Mouse (Mus musculus) forebrain, embryonic 16.5 days (tissue): ENCODE measurements around the gene Hps6. TPM values are rescaled to one million over a fixed set of nuclear protein-coding genes. Genes with fewer than 3 reads are reported as not detected.

ENCODE experiments used
- ATAC-seq: fragments of 200-750 bp; cut with Nextera tagmentation; 2 replicates; pipeline ENCODE4 v1.8.0; 2017; ENCODE audit warnings: mild to moderate bottlenecking, moderate library complexity
- H3K27ac ChIP-seq: fragments of 300-500 bp; sonication (generic); 2 replicates; pipeline ENCODE4 v1.5.1; 2014; ENCODE audit warnings: low read length, control low read depth
- H3K27me3 ChIP-seq: fragments of 300-500 bp; sonication (generic); replicated peaks from 2 replicates; pipeline ENCODE4 v1.6.1; 2014; ENCODE audit warnings: low read length; ENCODE audit not compliant: control insufficient read depth, insufficient read depth
- H3K36me3 ChIP-seq: fragments of 300-500 bp; sonication (generic); 2 replicates; pipeline ENCODE4 v1.6.1; 2014; ENCODE audit not compliant: control insufficient read depth, insufficient read depth
- H3K4me1 ChIP-seq: fragments of 300-500 bp; sonication (generic); replicated peaks from 2 replicates; pipeline ENCODE4 v1.6.1; 2014; ENCODE audit warnings: low read length; ENCODE audit not compliant: control insufficient read depth, insufficient read depth
- H3K4me2 ChIP-seq: fragments of 300-500 bp; sonication (generic); 2 replicates; pipeline ENCODE4 v1.6.1; 2014; ENCODE audit warnings: mild to moderate bottlenecking, low read length, control low read depth
- H3K4me3 ChIP-seq: fragments of 300-500 bp; sonication (generic); replicated peaks from 2 replicates; pipeline ENCODE4 v1.5.1; 2014; ENCODE audit warnings: mild to moderate bottlenecking, low read length, control low read depth
- H3K9ac ChIP-seq: fragments of 300-500 bp; sonication (generic); replicated peaks from 2 replicates; pipeline ENCODE4 v1.6.1; 2014; ENCODE audit warnings: low read depth, low read length, control low read depth
- H3K9me3 ChIP-seq: fragments of 300-500 bp; sonication (generic); 2 replicates; pipeline ENCODE4 v1.6.1; 2016; ENCODE audit warnings: low read length; ENCODE audit not compliant: control insufficient read depth
- WGBS: fragments of 180-500 bp; shearing (Covaris S2); extraction: QIAGEN DNeasy Blood & Tissue Kit; methylation state at CpG from one replicate; pipeline ENCODE4 v1.1.7; 2014; 5-methylcytosine and 5-hydroxymethylcytosine counted together
- polyA plus RNA-seq: library from polyadenylated mRNA; unstranded; fragments of >200 nt; fragmentation: Nextera tagmentation; extraction: Ambion mirVana; gene quantifications from 2 replicates; pipeline ENCODE4 v1.2.1, GENCODE M21; 2015

Hps6 gene
- polyA plus RNA-seq, 1 experiment from 2014 or later: 3.7 TPM

GRCm38 (mm10) chr19:46041933-46042475 is 38.7 kb downstream of the Hps6 start:
- Histone ChIP-seq H3K9me3 (no peaks in the 10 kb centered on the region), H3K9ac (peak overlapping the region; percentile 79), H3K4me3 (peak overlapping the region; percentile 87), H3K27ac (peak overlapping the region; percentile 98), H3K27me3 (no peaks in the 10 kb centered on the region), H3K4me2 (peak overlapping the region; percentile 79), H3K4me1 (peaks cover 70% of the 10 kb centered on the region), H3K36me3 (no peaks in the 10 kb centered on the region)
- peak; percentile 32 for ATAC-seq
- 2% methylated on average over 10 of the region's 14 CpGs for WGBS

- H3K4me2 ChIP-seq: peak overlapping the region; percentile 79
- H3K9ac ChIP-seq: peak overlapping the region; percentile 79
- H3K4me1 ChIP-seq: peaks cover 65% of the 10 kb centered on the region
- peak; percentile 56 for ATAC-seq
- H3K27me3 ChIP-seq: no peaks in the 10 kb centered on the region
- H3K9me3 ChIP-seq: no peaks in the 10 kb centered on the region
- WGBS: under 1% methylated on average over 6 of the region's 6 CpGs
- H3K27ac ChIP-seq: peak overlapping the region; percentile 98
- H3K4me3 ChIP-seq: peak overlapping the region; percentile 87
- no peaks in the 10 kb centered on the region for H3K36me3 ChIP-seq
Measured at GRCm38 (mm10) chr19:46042476-46043011, 39.2 kb downstream of the Hps6 start.

DNA sequence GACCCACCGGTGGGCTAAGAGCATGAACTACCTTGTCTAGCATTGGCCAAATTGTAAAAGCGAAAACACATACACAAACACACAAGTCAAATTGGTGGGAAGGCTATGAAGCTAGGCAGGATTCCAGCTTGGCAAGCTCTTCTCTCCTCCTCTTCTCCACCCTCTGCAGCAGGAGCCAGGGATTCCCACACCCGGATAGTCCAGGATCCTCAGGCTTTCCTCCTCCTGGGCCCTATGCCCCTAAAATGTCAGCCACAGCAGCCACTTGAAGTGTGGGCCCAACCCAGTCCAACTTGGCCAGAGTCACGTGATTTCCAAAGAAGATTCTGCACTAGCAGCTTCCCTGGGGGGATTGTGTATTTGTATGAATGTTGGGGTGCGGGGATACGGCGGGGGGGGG is 40.1 kb downstream of the Hps6 start:
- 42% methylated on average over 7 of the region's 7 CpGs for WGBS
- peak overlapping the region; percentile 98 for H3K27ac ChIP-seq
- no peaks in the 10 kb centered on the region for H3K36me3 ChIP-seq
- H3K4me1 ChIP-seq: peaks cover 59% of the 10 kb centered on the region
- no peaks in the 10 kb centered on the region for H3K27me3 ChIP-seq
- H3K4me2 ChIP-seq: peak overlapping the region; percentile 79
- peak overlapping the region; percentile 79; the same call in 1 of the 2 replicates for H3K9ac ChIP-seq
- no peaks in the 10 kb centered on the region for H3K9me3 ChIP-seq
- H3K4me3 ChIP-seq: peak overlapping the region; percentile 87
- ATAC-seq: no peak

DNA sequence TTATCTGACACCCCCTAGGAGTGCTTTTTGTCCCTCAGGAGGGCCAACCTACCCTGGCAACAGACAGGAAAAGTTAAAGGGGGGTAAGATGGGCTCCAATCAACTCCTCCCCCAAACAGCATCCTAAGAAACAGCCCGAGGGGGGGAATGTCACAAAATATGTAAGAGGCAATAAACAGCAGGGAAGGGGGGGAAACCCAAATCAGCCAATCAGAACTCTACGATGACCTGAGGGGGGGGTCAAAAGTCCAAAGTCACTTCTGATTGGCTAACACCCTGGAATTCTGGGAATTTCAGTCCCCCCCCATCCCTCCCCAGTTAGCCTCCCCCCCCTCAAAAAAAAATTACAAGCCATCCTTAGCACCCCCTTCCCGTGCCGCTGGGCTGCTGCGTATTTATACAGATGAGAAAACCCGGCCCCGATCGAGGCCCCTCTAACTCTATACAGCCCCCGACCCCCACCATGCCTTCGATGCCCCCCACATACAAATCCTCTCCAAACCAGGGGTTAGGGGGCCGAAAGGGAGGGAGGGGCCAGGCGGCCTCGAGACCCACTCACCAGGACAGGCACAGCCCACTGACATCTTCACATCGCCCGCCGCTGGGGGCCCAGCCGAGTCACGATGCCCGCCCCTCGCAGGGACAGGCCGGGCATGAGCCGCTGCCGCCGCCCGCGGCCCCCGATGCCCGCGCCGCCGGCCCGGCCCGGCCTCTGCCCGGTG is 41.1 kb downstream of the Hps6 start, which contains the start of gene Pprc1:
Gene Pprc1, plus strand, starts transcription at position 616 of the 722 bp plus-strand sequence.
- Histone ChIP-seq H3K9me3 (no peaks in the 10 kb centered on the region), H3K27me3 (no peaks in the 10 kb centered on the region), H3K4me2 (peak within 1 kb of the TSS; percentile 79), H3K36me3 (no peaks in the 10 kb centered on the region), H3K4me1 (peaks cover 57% of the 10 kb centered on the region), H3K4me3 (peak within 1 kb of the TSS; percentile 87), H3K27ac (peak within 1 kb of the TSS; percentile 98), H3K9ac (peak within 1 kb of the TSS; percentile 98)
- ATAC-seq: no peak
- WGBS: 1% methylated on average over 33 of the region's 34 CpGs

- Histone ChIP-seq H3K27ac (peak within 1 kb of the TSS; percentile 98), H3K4me2 (peak within 1 kb of the TSS; percentile 79), H3K4me3 (peak within 1 kb of the TSS; percentile 87), H3K4me1 (peaks cover 52% of the 10 kb centered on the region), H3K9me3 (no peaks in the 10 kb centered on the region), H3K27me3 (no peaks in the 10 kb centered on the region), H3K9ac (peak within 1 kb of the TSS; percentile 98), H3K36me3 (no peaks in the 10 kb centered on the region)
- WGBS: under 1% methylated on average over 71 of the region's 84 CpGs
- ATAC-seq: peak; percentile 67
Measured at GRCm38 (mm10) chr19:46044993-46045695, 41.8 kb downstream of the Hps6 start, which contains the start of gene Ldb1. TSS of gene Ldb1 (minus strand) at chr19:46045214.

DNA sequence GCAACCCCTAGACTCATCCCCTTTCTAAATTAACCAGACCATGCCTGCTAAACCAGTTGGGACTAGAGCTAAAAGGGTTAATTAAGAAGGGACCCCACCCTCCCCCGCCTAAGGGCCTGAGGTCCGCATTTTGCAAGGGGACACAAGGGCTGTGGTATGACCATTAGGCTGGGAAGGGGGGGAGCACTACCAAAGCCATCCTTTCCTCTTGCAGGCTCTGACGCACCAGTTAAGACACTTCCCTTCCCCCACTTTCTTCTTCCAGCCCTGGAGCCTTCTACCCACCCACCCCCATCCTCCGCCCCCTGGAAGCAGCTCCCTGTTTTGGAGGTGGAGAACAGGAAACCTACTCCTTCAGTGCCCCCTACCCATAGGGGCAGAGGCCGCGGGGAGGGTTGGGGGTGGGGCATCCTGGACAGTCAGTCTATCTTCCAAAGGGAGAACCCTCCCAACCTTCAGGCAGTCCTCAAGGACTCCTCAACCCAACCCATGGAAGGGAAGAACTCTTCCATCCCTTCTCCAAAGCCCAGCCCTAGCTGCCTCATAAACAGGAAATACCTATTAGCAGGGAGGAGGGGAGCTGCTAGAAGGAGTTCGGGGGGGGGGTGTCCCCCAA is 42.5 kb downstream of the Hps6 start:
- H3K4me2 ChIP-seq: peak overlapping the region; percentile 79

GRCm38 (mm10) chr19:46046621-46047025 is 43.3 kb downstream of the Hps6 start:
- ATAC-seq: no peak
- H3K4me3 ChIP-seq: no peak overlapping the region; the same call in 1 of the 2 replicates
- peak overlapping the region; percentile 79 for H3K4me2 ChIP-seq
- no peaks in the 10 kb centered on the region for H3K27me3 ChIP-seq
- no peaks in the 10 kb centered on the region for H3K9me3 ChIP-seq
- H3K36me3 ChIP-seq: no peaks in the 10 kb centered on the region
- H3K4me1 ChIP-seq: peaks cover 39% of the 10 kb centered on the region
- peak overlapping the region; percentile 33; the same call in 1 of the 2 replicates for H3K27ac ChIP-seq
- H3K9ac ChIP-seq: no peak overlapping the region
- 4% methylated on average over 10 of the region's 10 CpGs for WGBS

More for the DNA sequence above, 42.5 kb downstream of the Hps6 start:
- Histone ChIP-seq H3K27ac (peak overlapping the region; percentile 98), H3K27me3 (no peaks in the 10 kb centered on the region), H3K9ac (peak overlapping the region; percentile 98), H3K4me1 (peaks cover 47% of the 10 kb centered on the region), H3K36me3 (no peaks in the 10 kb centered on the region), H3K4me3 (peak overlapping the region; percentile 87), H3K9me3 (no peaks in the 10 kb centered on the region)
- peak; percentile 29 for ATAC-seq
- 0% methylated on average over 6 of the region's 7 CpGs for WGBS

GRCm38 (mm10) chr19:46047426-46047825 is 44.1 kb downstream of the Hps6 start:
- no peak overlapping the region for H3K4me3 ChIP-seq
- 70% methylated on average over 2 of the region's 2 CpGs for WGBS
- peaks cover 30% of the 10 kb centered on the region for H3K4me1 ChIP-seq
- H3K27me3 ChIP-seq: no peaks in the 10 kb centered on the region
- ATAC-seq: no peak
- H3K9me3 ChIP-seq: no peaks in the 10 kb centered on the region
- H3K4me2 ChIP-seq: no peak overlapping the region
- H3K36me3 ChIP-seq: no peaks in the 10 kb centered on the region
- no peak overlapping the region for H3K27ac ChIP-seq
- no peak overlapping the region for H3K9ac ChIP-seq
